Mouse (Mus musculus) lung, postnatal 36 days (tissue): ENCODE data around the gene Slc4a10.
"Not testable (repeated sequence)": the region's sequence is repeated elsewhere in the genome, so short reads cannot be mapped to it uniquely, and the experiment has no call there.

Experiments
- DNase-seq: peaks from one replicate; pipeline ENCODE4 v3.0.0; 2022; ENCODE audit warnings: mixed read lengths

The Slc4a10 gene

DNA sequence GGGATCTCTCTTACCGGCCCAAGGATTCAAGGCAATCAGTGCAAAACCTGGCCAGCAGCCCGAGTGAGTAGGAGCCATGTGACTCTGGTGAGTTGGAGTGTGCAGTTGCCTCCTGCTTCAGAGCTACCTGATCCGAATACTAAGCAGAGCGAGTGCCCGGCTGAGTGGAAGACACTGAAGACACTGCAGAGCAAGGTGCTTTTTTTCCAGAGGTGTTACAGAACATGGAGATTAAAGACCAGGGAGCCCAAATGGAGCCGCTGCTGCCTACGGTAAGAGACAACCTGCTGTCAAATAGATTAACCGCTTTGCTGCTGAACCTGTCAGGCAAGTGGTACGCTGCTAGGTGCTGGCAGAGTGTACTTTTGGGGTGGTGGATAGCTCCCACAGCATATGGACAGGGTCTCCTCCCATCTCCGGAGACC lies at the start of gene Slc4a10:
TSS of gene Slc4a10 (plus strand) at position 42 of the 425 bp plus-strand sequence.
- no peak for DNase-seq

DNA sequence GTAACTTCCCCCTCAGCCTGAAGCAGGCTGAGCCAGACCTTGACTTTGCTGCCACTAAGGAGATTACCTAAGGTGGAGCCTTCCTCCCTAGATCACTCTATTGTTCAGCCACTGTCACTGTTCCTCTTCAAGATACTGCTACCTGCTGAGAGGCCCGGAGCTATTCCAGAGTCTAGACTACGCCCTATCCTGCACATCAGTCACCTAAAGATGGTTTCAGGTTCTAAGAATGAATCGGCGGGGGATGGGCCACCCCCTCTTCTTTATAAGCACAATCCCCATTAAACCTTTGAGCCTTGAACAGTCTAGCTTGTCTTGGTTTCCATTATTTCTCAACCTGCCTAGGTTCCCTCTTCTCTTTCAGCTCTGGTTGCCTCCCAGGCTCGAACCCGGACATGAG lies 45.0 kb upstream of the Slc4a10 start:
- DNase-seq, result not testable (repeated sequence)

- no peak for DNase-seq
These were observed 28.1 kb upstream of the Slc4a10 start for GRCm38 (mm10) chr2:62018209-62018608.

DNA sequence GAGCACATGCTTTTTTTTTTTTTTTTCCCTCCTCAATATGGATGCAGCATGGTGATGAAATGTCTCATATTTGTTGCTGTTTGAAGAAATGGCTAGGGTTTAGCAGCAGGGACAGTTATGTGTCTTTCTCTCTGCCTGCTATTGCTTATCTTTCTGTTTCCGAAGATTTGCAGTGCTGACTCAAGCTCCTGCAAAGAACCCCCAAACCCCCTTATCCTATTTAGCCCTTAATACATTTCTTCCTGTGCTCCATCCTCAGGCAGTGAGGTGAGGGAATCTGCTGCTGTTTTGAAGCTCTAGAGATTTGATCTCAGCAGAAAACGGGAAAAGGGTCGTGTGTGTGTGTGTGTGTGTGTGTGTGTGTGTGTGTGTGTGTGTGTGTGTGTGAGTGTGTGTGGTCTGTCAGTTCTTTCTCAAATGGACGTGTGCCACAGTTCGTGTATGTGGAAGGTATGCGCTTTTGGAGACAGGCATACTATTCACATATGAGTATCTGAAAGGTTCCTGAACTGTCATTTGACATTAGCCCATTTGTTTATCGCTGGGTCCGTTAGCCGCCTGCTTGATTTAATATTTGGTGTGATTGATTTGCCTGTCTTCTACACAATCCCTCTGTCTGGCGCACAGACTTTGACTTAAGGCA lies 720 bp downstream of the Slc4a10 start:
- DNase-seq, result no peak

DNA sequence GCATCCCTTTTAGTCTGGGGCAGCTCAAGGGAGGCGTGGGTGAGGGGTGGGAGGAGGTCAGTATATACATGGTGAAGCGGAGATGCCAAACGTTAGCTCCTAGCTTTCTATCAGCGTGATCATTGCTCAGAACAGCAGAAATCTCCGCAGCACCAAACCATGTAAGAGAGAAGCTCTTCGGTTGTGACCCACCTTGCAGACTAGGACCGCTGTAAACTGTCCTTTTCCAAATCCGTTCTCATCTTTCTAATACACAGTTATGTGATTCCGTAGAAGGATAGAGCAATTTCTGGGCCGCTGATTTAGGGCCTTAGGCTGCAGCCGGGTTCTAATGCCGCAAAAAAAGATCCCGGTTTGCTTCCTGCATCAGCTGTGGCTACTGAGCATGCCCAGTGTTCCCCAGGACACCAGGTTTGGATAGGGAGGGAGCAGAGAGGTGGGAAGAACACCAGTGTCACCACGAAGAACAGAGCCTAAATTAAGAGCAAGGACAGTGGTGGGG lies 1.3 kb downstream of the Slc4a10 start:
- DNase-seq, result no peak

DNA sequence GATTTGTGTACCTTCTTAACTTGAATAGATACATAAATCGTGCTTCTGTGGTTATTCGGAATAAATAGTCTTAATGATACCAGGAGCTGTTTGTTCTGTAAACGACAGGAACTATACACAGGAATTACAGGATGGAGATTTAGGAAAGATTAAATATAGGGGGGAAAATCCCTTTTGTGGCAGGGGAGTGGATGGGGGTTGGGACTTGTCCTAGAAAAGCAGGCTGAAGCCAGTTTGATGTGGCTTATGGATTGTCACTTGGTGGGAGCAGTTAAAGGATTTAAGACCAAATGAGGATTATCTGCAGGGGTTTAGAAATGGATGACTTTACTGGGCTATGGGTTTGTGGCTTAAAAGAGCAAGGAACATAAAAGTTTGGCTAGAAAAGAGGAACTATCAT lies 1.9 kb downstream of the Slc4a10 start:
- DNase-seq, result no peak

DNA sequence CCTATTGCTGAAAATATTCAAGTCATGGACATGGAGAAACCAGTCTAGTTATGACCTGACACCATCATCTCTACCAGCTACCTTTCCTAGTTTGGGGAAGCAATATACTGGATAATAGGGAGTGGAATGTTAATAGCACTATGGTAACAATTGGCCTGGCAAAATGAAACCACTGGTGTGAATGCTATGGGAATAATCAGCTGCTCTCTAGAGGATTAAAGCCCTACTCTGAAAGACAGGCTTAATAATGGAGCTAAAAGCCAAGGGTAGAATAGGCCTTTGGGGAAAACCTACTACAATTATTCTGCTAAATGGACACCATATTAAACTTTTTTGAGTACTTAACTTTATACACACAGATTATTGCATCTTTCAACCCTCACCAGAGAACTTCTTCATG lies 30.2 kb downstream of the Slc4a10 start:
- no peak for DNase-seq

DNA sequence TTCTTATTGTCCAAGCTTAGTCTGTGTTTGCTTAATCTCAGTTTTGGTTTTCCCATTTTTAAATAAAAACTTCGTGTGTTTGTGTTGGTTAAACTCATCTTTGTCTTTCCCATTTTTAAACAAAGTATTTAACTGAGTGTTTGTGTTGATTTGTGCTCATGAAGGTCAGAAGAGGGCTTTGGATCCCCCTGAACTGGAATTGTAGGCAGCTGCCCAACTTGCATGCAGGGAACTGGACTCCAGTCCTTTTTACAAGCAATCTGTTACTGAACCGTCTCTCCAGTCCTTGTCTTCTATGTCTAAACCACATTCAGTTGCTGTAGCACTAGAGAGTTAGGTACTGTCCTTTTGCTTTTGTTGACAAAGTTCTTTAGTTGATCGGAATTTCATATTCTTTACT lies 41.3 kb downstream of the Slc4a10 start:
- no peak for DNase-seq

GRCm38 (mm10) chr2:62088715-62089114 lies 42.5 kb downstream of the Slc4a10 start:
- no peak for DNase-seq

DNA sequence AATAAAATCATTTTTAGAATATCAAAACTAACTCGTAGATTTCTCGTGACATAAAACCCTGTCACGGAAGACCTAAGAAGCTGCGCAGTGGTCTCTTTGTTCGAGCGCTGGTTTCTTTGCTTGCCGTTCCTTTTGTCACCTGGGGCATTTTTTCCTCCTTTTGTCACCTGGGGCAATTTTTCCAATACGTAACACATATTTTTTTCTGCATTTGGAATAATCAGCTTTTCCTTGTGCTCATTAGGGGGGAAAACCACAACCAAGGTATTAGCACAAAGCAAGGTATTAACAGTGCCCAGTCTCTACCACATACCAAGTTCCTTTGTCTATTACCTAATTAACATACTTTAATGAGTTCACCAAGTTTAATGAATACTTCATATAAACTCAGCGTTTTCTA lies 42.9 kb downstream of the Slc4a10 start:
- no peak for DNase-seq

DNA sequence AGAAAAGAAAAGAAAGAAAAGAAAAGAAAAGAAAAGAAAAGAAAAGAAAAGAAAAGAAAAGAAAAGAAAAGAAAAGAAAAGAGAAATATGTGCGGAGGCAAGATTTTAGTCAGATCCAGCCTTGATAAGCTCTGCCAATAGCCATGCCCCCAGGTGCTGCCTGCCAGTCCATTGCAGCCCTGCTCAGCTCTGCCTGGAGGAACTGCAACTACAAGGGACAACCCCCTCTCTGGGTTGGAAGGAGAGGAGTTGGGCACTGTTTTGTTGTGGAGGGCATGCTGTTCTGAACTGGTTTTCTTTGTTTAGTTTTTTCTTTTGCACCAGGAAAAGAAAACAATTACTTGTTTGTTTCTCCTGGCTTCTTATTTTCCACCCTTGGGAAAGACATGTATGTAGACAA lies 54.3 kb downstream of the Slc4a10 start:
- no peak for DNase-seq

GRCm38 (mm10) chr2:62115346-62115745 lies 69.1 kb downstream of the Slc4a10 start:
- DNase-seq, result no peak

GRCm38 (mm10) chr2:62129975-62130374 lies 83.7 kb downstream of the Slc4a10 start:
- DNase-seq, result no peak

- DNase-seq, result no peak
These were observed 88.6 kb downstream of the Slc4a10 start for GRCm38 (mm10) chr2:62134911-62135310.

- DNase-seq, result no peak
These were observed 101.4 kb downstream of the Slc4a10 start for GRCm38 (mm10) chr2:62147636-62148035.

DNA sequence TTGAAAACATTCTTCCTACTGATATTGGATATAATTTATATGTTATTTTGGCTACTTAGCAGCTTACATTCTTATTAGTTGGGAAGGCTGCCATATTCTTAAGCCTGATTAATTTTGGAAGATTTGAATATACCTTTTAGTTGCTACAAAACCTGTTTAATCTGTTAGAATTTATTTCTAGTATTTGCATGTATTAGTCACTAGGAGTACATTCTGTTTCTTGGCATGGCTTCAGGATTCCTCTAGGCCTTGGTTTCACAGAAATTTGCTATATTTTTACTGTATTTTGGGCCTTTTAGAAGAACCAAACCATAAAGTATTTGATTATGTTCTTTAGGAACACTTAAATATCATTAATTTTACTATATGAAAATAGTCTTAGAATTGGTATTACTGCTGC lies 103.2 kb downstream of the Slc4a10 start:
- DNase-seq, result no peak

- no peak for DNase-seq
These were observed 104.6 kb downstream of the Slc4a10 start for GRCm38 (mm10) chr2:62150830-62151229.

DNA sequence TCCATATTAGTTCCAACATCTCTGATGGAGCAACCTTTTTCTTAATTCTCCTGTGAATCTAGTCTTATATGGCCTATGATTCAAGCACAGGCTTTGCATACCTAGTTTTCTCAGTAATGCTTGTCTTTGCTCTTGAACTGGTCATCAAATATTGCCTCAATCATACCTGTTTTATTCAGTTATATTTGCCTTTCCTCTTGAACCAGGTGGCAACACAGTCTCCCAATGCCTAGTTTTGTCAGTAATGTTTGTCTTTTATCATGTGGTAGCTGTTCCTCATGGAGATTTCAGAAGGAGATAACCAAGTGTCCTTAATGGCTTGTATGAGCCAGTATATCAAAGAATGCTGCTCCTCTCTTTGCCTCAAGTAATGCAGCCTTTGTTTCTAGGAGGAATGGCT lies 163.8 kb downstream of the Slc4a10 start:
- DNase-seq, result no peak

GRCm38 (mm10) chr2:62211106-62211505 lies 164.8 kb downstream of the Slc4a10 start:
- no peak for DNase-seq

- DNase-seq, result no peak
These were observed 181.3 kb downstream of the Slc4a10 start for GRCm38 (mm10) chr2:62227563-62227962.

DNA sequence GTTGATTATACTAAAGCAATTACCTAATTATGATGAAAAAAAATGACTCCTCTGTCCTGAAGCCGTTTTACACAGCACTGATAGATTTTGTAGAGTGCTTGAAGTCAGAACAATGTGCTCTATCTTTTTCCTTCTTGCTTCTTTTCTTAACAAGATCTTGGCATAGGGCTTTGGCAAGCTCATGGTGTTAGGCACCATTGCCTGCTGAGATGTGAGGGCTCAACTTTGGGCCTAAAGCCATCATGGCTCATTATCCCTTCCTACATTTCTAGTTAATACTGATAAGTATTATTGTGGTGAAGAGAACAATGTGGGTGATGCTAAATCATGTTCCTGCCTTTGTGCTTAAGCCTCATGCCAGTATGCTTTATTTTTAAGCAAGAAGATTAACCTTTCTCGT lies 185.0 kb downstream of the Slc4a10 start:
- no peak for DNase-seq

GRCm38 (mm10) chr2:62244167-62244566 lies 197.9 kb downstream of the Slc4a10 start:
- no peak for DNase-seq

DNA sequence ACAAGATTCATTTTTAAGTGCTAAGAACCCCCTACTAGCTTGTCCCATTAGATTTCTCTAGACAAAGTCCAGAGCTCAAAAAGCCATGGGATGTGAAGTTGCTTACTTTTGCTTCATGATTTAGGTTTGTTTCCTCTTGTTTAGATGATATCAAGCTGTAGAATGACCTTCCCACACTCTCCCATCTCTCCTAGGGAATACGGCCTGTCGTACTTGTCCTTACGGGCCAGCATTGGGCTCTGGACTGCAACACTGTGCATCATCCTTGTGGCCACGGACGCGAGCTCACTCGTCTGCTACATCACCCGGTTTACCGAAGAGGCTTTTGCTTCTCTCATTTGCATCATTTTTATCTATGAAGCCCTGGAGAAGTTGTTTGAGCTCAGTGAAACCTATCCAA lies 222.2 kb downstream of the Slc4a10 start:
- DNase-seq, result no peak

DNA sequence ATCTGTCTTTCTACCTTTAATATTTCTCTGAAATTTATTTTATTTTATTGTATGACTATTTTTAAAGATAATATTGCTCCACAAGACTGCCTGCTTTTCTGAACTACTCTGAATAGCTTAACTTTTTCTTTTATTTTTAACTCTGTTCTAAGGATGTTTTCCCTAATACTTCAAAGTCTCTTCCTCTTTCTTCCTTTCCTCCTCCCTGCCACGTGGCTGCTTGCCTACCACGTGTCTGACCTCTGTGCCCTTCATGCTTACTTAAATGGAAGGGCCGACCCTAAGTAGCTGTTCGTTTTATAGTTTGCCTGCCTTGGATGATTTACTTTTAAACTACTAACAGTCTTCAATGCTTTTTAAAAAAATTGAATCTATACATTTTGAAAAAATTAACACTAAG lies 225.6 kb downstream of the Slc4a10 start:
- DNase-seq, result no peak

DNA sequence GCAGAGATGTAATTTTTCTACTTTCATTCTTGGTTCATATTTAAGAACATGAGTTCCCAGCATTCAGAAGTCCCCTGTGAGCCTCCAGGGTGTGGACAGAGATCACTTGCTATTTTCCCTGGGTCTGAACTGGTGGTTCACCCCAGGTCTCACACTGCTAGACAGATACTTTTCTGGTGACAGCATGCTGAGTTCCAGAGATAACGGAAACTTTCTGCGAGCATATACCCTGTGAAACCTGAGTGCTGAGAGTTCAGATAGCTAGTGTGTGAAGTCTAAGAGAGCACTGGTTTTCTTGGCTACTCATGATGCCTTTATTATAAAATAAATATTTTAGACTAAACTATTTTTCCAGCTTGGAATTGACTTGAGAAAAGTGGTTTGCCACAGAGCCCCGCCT lies 232.5 kb downstream of the Slc4a10 start:
- no peak for DNase-seq
